Mouse (Mus musculus): Measurements from ENCODE around the gene Lzic.

The Lzic gene

DNA sequence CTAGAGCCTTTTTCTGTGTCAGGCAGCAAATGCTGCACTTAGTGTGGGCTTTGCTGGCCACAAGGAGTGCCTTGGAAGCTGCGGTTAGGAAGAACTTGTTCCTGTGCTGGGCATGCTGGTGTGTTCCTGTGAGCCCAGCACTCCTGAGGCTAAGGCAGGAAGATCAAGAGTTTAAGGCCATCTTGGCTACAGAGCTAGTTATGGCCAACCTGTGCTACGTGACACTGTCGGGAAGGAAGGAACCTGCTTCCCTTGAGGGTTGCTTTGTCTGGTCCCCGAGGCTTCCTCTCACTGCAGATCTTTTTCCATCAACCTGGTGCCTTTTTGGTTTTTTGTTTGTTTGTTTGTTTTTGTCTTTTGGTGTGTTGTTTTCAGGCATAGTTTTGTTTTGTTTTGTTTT lies 40.1 kb downstream of the Lzic start:
- intact Hi-C loops (cut with DNase I) = no loop called here

DNA sequence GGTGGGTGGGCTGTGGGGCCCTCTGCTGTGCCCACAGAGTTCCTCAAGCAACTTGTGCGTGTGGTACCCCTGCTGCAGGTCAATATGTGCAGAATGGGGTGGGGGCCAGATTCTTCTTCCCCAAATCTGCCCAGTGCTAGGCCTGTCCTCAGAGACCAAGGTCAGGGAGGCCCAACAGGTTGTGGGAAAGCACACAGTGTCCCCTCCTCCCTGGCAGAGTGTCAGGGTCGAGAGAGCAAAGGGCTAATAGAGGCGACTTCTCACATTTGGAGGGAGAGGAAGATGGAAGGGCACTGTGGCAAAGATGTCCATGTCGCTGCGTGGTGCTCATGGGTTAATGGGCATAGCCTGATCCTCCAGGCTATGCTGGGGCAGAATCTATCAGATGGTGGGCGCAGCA lies 40.8 kb downstream of the Lzic start:
- intact Hi-C loops (cut with DNase I) = no loop called here

DNA sequence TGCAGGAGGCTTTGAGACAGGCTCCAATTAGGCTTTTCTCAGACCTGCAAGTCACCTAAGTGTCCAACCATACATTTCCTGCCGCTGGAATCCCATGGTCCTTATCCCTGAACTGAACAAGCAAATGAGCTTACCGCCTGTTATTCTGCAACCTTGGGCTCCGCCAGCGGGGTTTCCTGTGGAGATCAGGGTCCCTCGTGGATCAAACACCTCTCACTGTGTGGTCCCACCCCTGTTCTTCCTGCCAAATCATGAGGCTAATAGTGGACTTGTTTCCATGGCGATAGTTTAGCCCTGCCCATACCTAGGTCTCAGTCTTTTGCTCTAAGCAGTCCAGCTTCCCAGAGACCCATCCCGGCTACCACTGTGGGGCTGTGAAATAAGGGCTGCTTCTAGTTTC lies 41.3 kb downstream of the Lzic start:
- intact Hi-C loops (cut with DNase I) = no loop called here

DNA sequence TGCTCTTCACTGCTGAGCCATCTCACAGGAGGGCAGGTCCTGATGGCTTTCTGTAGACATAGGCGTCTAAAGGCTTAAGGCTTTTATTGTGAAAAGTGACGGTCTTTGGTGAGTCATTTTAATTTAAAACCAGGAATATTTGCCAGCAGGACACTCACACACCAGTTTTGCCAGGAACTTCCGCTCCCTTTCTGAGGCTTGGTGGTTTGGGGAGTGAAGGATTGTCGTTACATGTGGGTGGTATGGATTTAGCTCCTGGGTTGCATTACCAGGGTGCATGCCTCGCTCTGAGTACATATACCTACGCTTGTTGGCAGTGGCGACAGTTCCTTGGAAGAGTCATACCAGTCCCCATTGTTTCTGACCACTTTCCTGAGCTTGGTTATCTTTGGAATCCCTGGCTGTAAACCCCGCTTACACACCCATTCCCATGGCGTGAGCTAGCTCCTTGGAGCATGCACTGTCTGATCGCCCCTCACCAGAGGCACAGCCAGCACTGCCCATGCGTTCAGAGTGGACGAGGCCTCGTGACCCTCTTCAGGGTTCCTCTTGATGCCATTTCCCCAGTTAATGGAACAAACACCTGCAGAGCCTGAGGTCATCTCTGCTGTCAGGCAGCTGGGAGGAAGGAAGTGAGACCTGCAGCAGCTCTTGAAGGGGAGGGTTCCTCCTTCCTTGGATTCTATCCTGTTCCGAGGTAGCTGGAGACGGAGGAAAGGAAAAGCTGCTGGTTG lies 42.8 kb downstream of the Lzic start:
- intact Hi-C loops (cut with DNase I) = no loop called here

DNA sequence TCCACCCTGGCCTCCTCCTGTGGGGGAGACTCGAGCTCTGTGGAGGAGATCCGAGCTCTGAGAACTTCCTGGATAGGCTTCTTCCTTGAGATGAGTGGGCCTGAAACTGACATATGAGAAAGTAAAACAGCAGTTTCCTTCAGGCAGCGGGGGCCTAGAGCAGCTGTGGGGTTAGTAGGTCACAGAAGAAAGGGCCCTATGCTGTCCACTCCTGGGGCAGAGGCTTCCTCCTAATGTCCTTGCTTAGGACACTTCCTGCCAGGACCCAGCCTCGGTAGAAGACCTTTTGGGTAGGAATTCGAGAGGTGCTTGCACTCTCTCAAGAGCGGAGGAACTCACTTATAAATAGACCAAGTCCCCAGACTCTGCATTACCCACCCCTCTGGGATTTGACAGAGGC lies 44.7 kb downstream of the Lzic start:
- intact Hi-C loops (cut with DNase I) = no loop called here

DNA sequence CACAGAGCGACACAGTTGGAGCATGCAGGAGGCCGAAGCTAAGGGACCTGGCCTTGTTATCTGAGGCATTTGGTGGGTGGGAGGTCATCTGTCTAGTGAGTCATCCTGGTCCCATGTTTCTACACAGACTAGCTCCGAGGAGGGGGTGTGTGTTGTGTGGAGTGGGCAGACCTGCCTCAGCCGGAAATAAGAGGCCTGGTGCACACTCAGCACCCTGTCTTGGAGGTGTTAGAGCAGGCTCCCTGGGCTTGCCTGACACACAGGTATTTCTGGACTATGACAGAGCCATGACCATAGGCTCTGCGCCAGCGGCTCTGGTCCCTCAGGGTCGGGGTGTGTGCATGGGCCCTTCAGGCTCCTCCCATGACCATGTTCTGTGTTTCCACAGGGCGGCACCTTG lies 54.4 kb downstream of the Lzic start:
- intact Hi-C loops (cut with DNase I) = no loop called here

DNA sequence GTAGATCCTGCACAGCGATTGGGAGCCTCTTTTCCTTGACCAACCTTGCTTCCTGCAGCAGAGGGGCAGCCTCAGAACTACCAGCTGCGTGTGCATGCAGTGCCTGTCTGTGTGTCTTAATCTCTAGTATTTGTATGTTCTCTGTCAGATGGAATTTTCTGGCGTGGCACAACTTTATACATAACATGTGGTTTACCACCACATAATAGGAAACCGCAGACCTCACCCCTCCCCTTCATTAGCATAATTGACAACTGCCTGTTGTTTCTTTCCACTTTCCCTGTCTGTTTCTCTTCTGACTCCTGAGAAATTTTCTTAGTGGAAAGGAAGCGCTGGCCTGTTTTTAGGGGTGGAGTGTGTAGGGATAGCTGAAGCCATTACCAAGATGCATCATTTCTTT lies 56.9 kb downstream of the Lzic start:
- intact Hi-C loops (cut with DNase I) = loop anchor here (2.0 to 10.0 kb wide), 3 partner anchors 57 to 397 kb away; partner anchors contain the start of genes Lzic and Nmnat1

DNA sequence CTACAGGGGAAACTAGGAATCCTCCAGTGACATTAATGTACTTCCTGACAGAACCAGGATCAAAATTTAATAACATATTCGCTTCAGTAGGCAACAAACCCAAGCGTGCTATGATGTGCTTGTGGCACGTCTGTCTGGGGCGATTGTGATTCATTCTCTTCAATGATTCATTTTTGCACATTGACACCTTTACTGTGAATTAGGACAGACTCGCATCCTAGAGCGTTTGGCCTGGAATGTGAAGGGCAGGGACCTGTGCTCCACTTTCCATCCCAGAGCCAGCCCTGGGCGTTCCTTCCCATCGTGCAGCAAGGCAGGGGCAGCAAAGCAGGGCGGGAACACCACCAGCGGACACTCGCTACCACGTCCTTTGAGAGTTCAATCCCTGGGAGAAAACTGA lies 57.4 kb downstream of the Lzic start:
- intact Hi-C loops (cut with DNase I) = loop anchor here (2.0 to 10.0 kb wide), 3 partner anchors 58 to 398 kb away; partner anchors contain the start of genes Lzic and Nmnat1

DNA sequence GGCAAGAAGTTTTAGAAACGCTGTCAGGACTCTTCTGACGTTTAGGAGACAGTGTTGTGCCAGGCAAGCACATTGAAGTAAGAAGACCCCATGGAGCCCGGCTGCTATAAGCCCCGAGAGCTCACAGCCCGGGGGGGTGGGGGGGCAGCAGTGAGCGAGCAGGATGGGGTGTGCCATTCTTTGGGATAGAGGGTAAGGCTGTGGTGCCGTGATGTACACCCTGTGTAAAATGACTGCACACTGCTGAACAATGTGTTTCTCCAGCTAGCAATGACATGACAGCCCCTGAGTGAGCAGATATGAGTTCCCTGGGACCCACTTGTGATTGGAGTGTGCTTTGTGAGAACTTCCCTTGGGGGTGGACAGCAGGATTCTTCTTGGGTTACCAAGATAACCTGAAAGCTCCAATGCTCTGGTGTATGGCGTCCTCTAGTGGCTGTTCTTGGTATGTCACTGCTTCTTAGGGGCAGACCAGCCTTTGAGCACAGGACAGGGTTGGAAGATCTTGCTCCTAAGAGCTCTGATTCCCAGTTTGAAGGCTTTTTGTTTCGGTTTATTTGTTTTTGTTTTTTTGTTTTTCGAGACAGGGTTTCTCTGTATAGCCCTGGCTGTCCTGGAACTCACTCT lies 58.0 kb downstream of the Lzic start:
- intact Hi-C loops (cut with DNase I) = loop anchor here (2.0 to 10.0 kb wide), 3 partner anchors 58 to 398 kb away; partner anchors contain the start of genes Lzic and Nmnat1

DNA sequence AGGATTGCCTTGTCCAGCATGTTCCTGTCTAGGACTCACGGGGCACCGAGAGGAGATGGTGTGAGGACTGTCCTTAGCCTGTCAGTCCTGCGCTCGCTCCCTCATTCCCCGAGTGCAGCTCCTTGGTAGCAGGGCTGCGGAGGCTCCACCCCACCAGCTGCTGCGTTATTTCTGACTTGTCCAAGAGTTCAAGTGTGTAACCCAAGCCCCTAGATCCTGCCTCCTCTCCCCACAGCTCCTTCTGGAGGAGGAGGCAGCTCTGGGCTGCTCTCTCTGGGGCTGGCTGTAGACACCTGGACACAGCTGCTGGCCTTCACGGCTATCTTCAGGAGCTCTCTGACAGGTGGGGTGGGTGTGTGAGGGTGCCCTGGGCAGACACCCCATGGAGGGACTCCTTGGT lies 59.9 kb downstream of the Lzic start:
- intact Hi-C loops (cut with DNase I) = loop anchor here (5.0 to 10.0 kb wide), 3 partner anchors 38 to 400 kb away; no protein-coding TSS in a partner anchor

Small RNA genes within 50 kb of the gene (microRNA-seq; reads per million reads assigned to microRNA genes)
- 0.25 to 0.34 reads per million in 2 experiments for gene Mir5616
